Mouse (Mus musculus): Measurements from ENCODE around the gene Tnfrsf11a.
"Not testable (repeated sequence)": the region's sequence is repeated elsewhere in the genome, so short reads cannot be mapped to it uniquely, and the experiment has no call there.

DNA sequence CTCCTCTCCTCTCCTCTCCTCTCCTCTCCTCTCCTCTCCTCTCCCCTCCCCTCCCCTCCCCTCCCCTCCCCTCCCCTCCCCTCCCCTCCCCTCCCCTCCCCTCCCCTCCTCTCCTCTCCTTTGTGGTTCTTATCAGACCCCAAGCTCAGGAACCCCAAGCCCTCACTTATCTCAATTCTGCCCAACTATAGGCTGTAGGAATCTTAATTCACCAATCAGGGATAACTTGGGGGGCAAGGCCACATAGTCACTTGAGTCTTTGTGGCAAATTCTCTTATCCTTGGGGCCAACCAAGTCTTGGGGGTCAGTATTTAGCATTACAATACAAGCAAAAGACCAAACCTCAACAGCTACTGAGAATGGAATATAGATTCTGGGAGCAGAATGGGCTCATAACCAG, 31.5 kb downstream of the Tnfrsf11a start:
- TF ChIP-seq CTCF (conservative IDR thresholded peaks at IDR 0.05; ENCODE audit: insufficient read depth, insufficient read length, low read depth, low read length); POLR2A (IDR thresholded peaks at IDR 0.05; ENCODE audit: low read depth, low read length): not testable (repeated sequence)
